Mouse (Mus musculus): ENCODE measurements around the gene Bcl6b. TPM values are rescaled to one million over a fixed set of nuclear protein-coding genes. Genes with fewer than 3 reads are reported as not detected.
A peak's percentile ranks its signal among the peaks of the same experiment; 100 is the strongest.

Gene Bcl6b
- polyA plus RNA-seq, 1 experiment from 2014 or later = 11.1 TPM

DNA sequence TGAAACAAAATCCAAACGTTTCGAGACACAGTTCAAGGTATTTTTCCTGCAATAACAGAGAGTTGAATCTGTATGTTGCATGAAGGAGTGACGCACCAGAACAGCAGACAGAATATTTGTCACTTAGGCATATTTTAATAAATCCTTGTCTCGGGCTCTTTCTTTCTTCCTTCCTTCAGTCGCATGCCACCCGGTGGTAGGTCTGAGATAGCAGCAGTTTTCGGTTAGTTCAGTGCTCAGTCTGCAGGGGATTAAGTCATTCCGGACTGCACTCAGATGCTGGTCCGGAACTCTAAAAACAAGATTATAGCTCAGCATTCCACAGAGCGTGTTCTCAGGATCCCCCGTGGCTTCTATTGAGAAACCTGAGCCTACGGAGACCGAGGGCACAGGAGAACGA lies 50.2 kb downstream of the Bcl6b start:
- Histone ChIP-seq H3K9ac (no peak overlapping the region), H3K27ac (no peak overlapping the region), H3K36me3 (no peaks in the 10 kb centered on the region), H3K9me3 (no peaks in the 10 kb centered on the region), H3K4me3 (replicated peaks) (no peak overlapping the region), H3K4me2 (replicated peaks) (no peak overlapping the region), H3K4me1 (replicated peaks) (no peaks in the 10 kb centered on the region), H3K27me3 (replicated peaks) (no peaks in the 10 kb centered on the region)
- no peak for ATAC-seq
- 37% methylated on average over 14 of the region's 14 CpGs for WGBS

DNA sequence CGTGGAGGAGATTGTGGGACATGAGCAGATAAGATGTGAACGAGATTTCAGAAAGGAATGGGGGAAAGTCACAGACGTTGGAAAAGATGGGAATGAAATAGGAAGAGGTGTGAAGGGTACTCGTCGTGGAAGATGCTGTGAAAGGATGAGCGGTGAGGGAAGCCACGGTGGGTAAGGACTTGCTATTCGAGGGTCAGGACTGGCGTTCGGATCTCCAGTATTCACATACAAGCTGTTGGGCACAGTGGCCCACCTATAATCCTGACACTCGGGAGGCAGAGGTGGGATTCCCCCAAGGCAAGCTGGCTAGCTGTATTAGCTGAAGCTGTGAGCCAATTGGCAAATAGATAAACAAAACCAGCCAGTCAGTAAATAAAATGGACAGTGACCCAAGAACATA lies 50.8 kb downstream of the Bcl6b start:
- Histone ChIP-seq H3K4me2 (replicated peaks) (no peak overlapping the region), H3K4me1 (replicated peaks) (no peaks in the 10 kb centered on the region), H3K4me3 (replicated peaks) (no peak overlapping the region), H3K27me3 (replicated peaks) (no peaks in the 10 kb centered on the region), H3K27ac (no peak overlapping the region), H3K36me3 (no peaks in the 10 kb centered on the region), H3K9ac (no peak overlapping the region), H3K9me3 (no peaks in the 10 kb centered on the region)
- no peak for ATAC-seq
- 79% methylated on average over 11 of the region's 11 CpGs for WGBS

DNA sequence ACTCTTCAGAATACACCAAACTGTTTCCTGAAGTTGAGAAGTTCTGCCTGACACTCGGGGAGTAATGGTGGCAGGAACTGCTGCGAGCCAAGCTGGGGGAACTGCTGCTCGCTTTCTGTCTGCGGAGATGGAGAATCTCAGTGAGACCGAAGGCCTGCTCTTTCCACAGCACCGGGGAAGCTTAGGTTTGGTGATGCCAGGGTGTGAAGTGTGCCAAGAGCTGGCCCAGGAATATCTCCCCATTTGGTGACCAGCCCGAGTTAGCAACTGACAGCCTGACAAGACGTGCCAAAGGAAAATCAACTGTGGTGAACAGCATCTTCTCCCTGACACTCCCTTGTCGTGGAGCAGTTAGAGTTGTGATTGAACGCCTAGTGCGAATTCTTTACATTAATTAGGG lies 51.3 kb downstream of the Bcl6b start:
- Histone ChIP-seq H3K27me3 (replicated peaks) (no peaks in the 10 kb centered on the region), H3K9me3 (no peaks in the 10 kb centered on the region), H3K4me3 (replicated peaks) (no peak overlapping the region), H3K4me1 (replicated peaks) (no peaks in the 10 kb centered on the region), H3K36me3 (no peaks in the 10 kb centered on the region), H3K27ac (no peak overlapping the region), H3K9ac (no peak overlapping the region), H3K4me2 (replicated peaks) (no peak overlapping the region)
- WGBS = 87% methylated on average over 11 of the region's 11 CpGs
- no peak for ATAC-seq

DNA sequence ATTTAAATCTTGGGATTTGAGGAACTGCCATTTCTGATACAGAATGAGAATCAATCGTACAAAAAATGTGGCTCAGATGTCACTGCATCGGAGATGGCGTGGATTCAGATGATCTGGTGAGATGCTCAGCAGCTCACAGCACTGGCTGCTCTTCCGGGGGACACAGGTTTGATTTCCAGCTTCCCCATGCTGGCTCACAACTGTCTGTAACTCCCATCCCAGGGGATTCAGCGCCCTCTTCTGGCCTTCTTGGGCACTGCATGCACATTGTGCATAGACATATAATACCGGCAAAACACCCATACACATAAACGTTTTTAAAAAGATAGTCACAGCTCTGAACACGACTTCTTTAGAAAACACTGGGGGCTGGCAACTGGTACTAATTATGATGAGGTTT lies 52.0 kb downstream of the Bcl6b start:
- Histone ChIP-seq H3K9me3 (no peaks in the 10 kb centered on the region), H3K27ac (no peak overlapping the region), H3K9ac (no peak overlapping the region), H3K27me3 (replicated peaks) (no peaks in the 10 kb centered on the region), H3K4me1 (replicated peaks) (no peaks in the 10 kb centered on the region), H3K4me3 (replicated peaks) (no peak overlapping the region), H3K4me2 (replicated peaks) (no peak overlapping the region), H3K36me3 (no peaks in the 10 kb centered on the region)
- WGBS = 73% methylated on average over 8 of the region's 8 CpGs
- ATAC-seq = no peak

DNA sequence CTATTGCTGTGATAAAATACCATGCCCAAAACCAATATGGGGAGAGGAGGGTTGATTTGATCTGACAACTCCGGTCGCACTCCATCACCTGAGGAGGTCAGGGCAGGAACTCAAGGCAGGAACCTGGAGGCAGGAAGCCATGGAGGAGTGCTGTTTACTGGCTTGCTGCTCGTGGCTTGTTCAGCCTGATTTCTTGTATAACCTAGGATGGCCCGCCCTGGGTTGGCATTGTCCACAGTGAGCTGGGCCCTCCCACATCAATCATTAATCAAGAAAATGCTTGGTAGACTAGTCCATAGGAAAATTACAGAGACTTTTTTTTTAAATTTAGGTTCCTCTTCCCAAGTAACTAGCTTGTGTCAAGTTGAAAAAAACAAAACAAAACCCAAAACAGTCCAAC lies 55.1 kb downstream of the Bcl6b start:
- WGBS = 85% methylated on average over 4 of the region's 4 CpGs

More for the DNA sequence above, 55.1 kb downstream of the Bcl6b start:
- H3K9me3 ChIP-seq = no peaks in the 10 kb centered on the region
- H3K27ac ChIP-seq = no peak overlapping the region
- H3K9ac ChIP-seq = no peak overlapping the region
- no peaks in the 10 kb centered on the region for H3K27me3 ChIP-seq (replicated peaks)
- no peaks in the 10 kb centered on the region for H3K4me1 ChIP-seq (replicated peaks)
- no peaks in the 10 kb centered on the region for H3K36me3 ChIP-seq
- no peak for ATAC-seq
- no peak overlapping the region for H3K4me2 ChIP-seq (replicated peaks)
- H3K4me3 ChIP-seq (replicated peaks) = no peak overlapping the region

MicroRNA genes within 50 kb of the gene (microRNA counts, 519-probe panel; counts per million panel counts)
- microRNA mmu-miR-195 = 97.1 counts per million, percentile 29 among the panel's probes with 10 or more counts
- 2,220 counts per million, percentile 55 among the panel's probes with 10 or more counts for microRNA mmu-miR-497

Other genes starting within 250 kb of the Bcl6b start
- gene Ctdnep1, start 248.6 kb downstream of the Bcl6b start, polyA plus RNA-seq (2015; fragmentation: Nextera tagmentation; extraction: Ambion mirVana) = 23.2 and 26.3 TPM in 2 replicates
- gene Elp5, start 247.3 kb downstream of the Bcl6b start, polyA plus RNA-seq (2015; fragmentation: Nextera tagmentation; extraction: Ambion mirVana) = 102 and 105 TPM in 2 replicates
- 529 and 559 TPM in 2 replicates for gene Gabarap, start 238.7 kb downstream of the Bcl6b start, polyA plus RNA-seq (2015; fragmentation: Nextera tagmentation; extraction: Ambion mirVana)
- gene Phf23, start 234.0 kb downstream of the Bcl6b start, polyA plus RNA-seq (2015; fragmentation: Nextera tagmentation; extraction: Ambion mirVana) = 58.6 and 61.3 TPM in 2 replicates
- gene Dvl2, start 229.2 kb downstream of the Bcl6b start, polyA plus RNA-seq (2015; fragmentation: Nextera tagmentation; extraction: Ambion mirVana) = 30.5 and 31.8 TPM in 2 replicates
- 114 and 128 TPM in 2 replicates for gene Acadvl, start 214.4 kb downstream of the Bcl6b start, polyA plus RNA-seq (2015; fragmentation: Nextera tagmentation; extraction: Ambion mirVana)
- 7.2 and 8.5 TPM in 2 replicates for gene Dlg4, start 212.9 kb downstream of the Bcl6b start, polyA plus RNA-seq (2015; fragmentation: Nextera tagmentation; extraction: Ambion mirVana)
- 0.19 and 0.56 TPM in 2 replicates for gene Asgr1, start 175.7 kb downstream of the Bcl6b start, polyA plus RNA-seq (2015; fragmentation: Nextera tagmentation; extraction: Ambion mirVana)
- gene Asgr2, start 137.2 kb downstream of the Bcl6b start, polyA plus RNA-seq (2015; fragmentation: Nextera tagmentation; extraction: Ambion mirVana) = 0.21 and 0.43 TPM in 2 replicates
- 0.72 and 0.80 TPM in 2 replicates for gene Mgl2, start 99.5 kb downstream of the Bcl6b start, polyA plus RNA-seq (2015; fragmentation: Nextera tagmentation; extraction: Ambion mirVana)
- 0.98 and 1.2 TPM in 2 replicates for gene Clec10a, start 73.6 kb downstream of the Bcl6b start, polyA plus RNA-seq (2015; fragmentation: Nextera tagmentation; extraction: Ambion mirVana)
- 2.9 and 3.7 TPM in 2 replicates for gene Slc16a11, start 17.0 kb downstream of the Bcl6b start, polyA plus RNA-seq (2015; fragmentation: Nextera tagmentation; extraction: Ambion mirVana)
- gene Slc16a13, start 8.7 kb downstream of the Bcl6b start, polyA plus RNA-seq (2015; fragmentation: Nextera tagmentation; extraction: Ambion mirVana) = 13.2 and 16.0 TPM in 2 replicates
- 133 and 138 TPM in 2 replicates for gene 0610010K14Rik, start 8.1 kb upstream of the Bcl6b start, polyA plus RNA-seq (2015; fragmentation: Nextera tagmentation; extraction: Ambion mirVana)
- 8.8 and 10.6 TPM in 2 replicates for gene Gm21988, start 10.0 kb upstream of the Bcl6b start, polyA plus RNA-seq (2015; fragmentation: Nextera tagmentation; extraction: Ambion mirVana)
- gene Rnasek, start 10.0 kb upstream of the Bcl6b start, polyA plus RNA-seq (2015; fragmentation: Nextera tagmentation; extraction: Ambion mirVana) = 196 and 226 TPM in 2 replicates
- gene Alox12, start 25.6 kb upstream of the Bcl6b start, polyA plus RNA-seq (2015; fragmentation: Nextera tagmentation; extraction: Ambion mirVana) = 2.1 and 2.2 TPM in 2 replicates
- gene Alox12e, start 92.8 kb upstream of the Bcl6b start, polyA plus RNA-seq (2015; fragmentation: Nextera tagmentation; extraction: Ambion mirVana) = not detected in 2 replicates
- gene Alox15, start 122.2 kb upstream of the Bcl6b start, polyA plus RNA-seq (2015; fragmentation: Nextera tagmentation; extraction: Ambion mirVana) = 0.67 and 0.78 TPM in 2 replicates
- 31.9 and 32.6 TPM in 2 replicates for gene Pelp1, start 180.2 kb upstream of the Bcl6b start, polyA plus RNA-seq (2015; fragmentation: Nextera tagmentation; extraction: Ambion mirVana)
- 13.2 and 15.4 TPM in 2 replicates for gene Arrb2, start 202.8 kb upstream of the Bcl6b start, polyA plus RNA-seq (2015; fragmentation: Nextera tagmentation; extraction: Ambion mirVana)
- gene Med11, start 222.1 kb upstream of the Bcl6b start, polyA plus RNA-seq (2015; fragmentation: Nextera tagmentation; extraction: Ambion mirVana) = 39.9 and 42.4 TPM in 2 replicates
- 0.78 and 1.2 TPM in 2 replicates for gene Zmynd15, start 229.6 kb upstream of the Bcl6b start, polyA plus RNA-seq (2015; fragmentation: Nextera tagmentation; extraction: Ambion mirVana)
- 8.6 and 10.4 TPM in 2 replicates for gene Cxcl16, start 230.2 kb upstream of the Bcl6b start, polyA plus RNA-seq (2015; fragmentation: Nextera tagmentation; extraction: Ambion mirVana)